Mouse (Mus musculus): Measurements from ENCODE around the gene Tgfbr1.

DNA sequence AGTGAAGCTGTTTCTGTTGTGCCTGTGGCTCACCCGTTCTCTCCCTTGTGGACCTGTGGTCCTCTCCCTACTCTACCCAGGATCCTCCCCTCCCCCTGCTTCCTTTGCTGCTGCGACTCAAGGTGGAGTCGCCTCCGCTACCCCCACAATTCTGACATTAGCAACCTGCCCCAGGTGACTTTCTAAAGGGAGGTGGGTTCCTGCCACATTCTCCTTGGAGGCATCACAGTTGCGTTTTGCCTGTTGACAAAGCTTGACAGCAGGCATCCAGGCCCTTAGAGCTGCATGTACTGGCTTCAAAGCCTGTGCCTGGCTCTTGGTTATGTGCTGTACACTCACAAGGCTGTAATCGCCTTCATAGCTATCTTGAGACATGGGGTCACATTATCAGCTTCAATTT lies 85.9 kb downstream of the Tgfbr1 start:
- TF ChIP-seq POLR2A (IDR thresholded peaks at IDR 0.05; ENCODE audit: borderline replicate concordance, insufficient read depth, low read length) (no peak), CTCF (IDR thresholded peaks at IDR 0.05; ENCODE audit: borderline replicate concordance, insufficient read depth, low read depth, low read length) (no peak)

Measured in cerebellum, adult 2 months (tissue).